Comparison of ENCODE assay signal across 8 mouse cellular contexts in genomic region chr11:109721781-109722446, GRCm38 (mm10). TPM values are rescaled to one million over a fixed set of nuclear protein-coding genes. Genes with fewer than 3 reads are reported as not detected.
DNase-seq lines count a peak whose midpoint lies in the region; ATAC-seq lines count a peak whose summit lies in the region.

Fam20a (minus strand) TSS chr11:109722279.

- peak; percentile 69 for DNase-seq in Muller cell, postnatal 12 days (ENCODE audit: inconsistent ontology term)
- peak; percentile 52 for DNase-seq in heart, postnatal 25 days (ENCODE audit: low spot score)
- peak; percentile 63 to 74 for DNase-seq in kidney, postnatal 4 days
- DNase-seq in neural tube, embryonic 11.5 days (ENCODE audit: low spot score), result peak; percentile 51
- DNase-seq in urinary bladder, postnatal 36 days (ENCODE audit: low spot score in 2 of 2), result peak; percentile 26 to 66

- intact Hi-C loops in heart, postnatal 25 days (cut with DNase I), result loop anchor here (2.0 to 5.0 kb wide), 2 partner anchors 47 to 70 kb away; no protein-coding TSS in a partner anchor

- peak within 1 kb of the TSS; percentile 47 for H3K9ac ChIP-seq in forebrain, embryonic 15.5 days (replicated peaks)
- H3K9ac ChIP-seq in liver, embryonic 15.5 days, result peak within 1 kb of the TSS; percentile 46
- peak within 1 kb of the TSS; percentile 37 for H3K9ac ChIP-seq in neural tube, embryonic 11.5 days (ENCODE audit: low read length)

- H3K27me3 ChIP-seq in forebrain, embryonic 15.5 days, result peaks cover 8% of the 10 kb centered on the region; the same call in 1 of the 2 replicates
- H3K27me3 ChIP-seq in liver, embryonic 15.5 days, result peaks cover 33% of the 10 kb centered on the region
- H3K27me3 ChIP-seq in neural tube, embryonic 11.5 days (ENCODE audit: control insufficient read depth, insufficient read depth, low read length), result peaks cover 15% of the 10 kb centered on the region; the same call in 1 of the 2 replicates

- peak within 1 kb of the TSS; percentile 46 for H3K4me3 ChIP-seq in forebrain, embryonic 15.5 days
- H3K4me3 ChIP-seq in liver, embryonic 15.5 days (replicated peaks), result peak within 1 kb of the TSS; percentile 51
- H3K4me3 ChIP-seq in neural tube, embryonic 11.5 days (ENCODE audit: low read depth, low read length), result peak within 1 kb of the TSS; percentile 43

- H3K27ac ChIP-seq in forebrain, embryonic 15.5 days (replicated peaks), result no peak within 1 kb of the TSS
- H3K27ac ChIP-seq in liver, embryonic 15.5 days (replicated peaks), result peak within 1 kb of the TSS; percentile 86
- H3K27ac ChIP-seq in neural tube, embryonic 11.5 days (ENCODE audit: low read depth, low read length), result no peak within 1 kb of the TSS

- peaks cover 34% of the 10 kb centered on the region for H3K4me1 ChIP-seq in forebrain, embryonic 15.5 days
- H3K4me1 ChIP-seq in liver, embryonic 15.5 days (replicated peaks), result no peaks in the 10 kb centered on the region
- peaks cover 7% of the 10 kb centered on the region; the same call in 1 of the 2 replicates for H3K4me1 ChIP-seq in neural tube, embryonic 11.5 days (ENCODE audit: control insufficient read depth, insufficient read depth, low read length)

- H3K4me2 ChIP-seq in forebrain, embryonic 15.5 days (replicated peaks), result peak within 1 kb of the TSS; percentile 94
- peak within 1 kb of the TSS; percentile 54 for H3K4me2 ChIP-seq in liver, embryonic 15.5 days
- H3K4me2 ChIP-seq in neural tube, embryonic 11.5 days (ENCODE audit: low read depth), result peak within 1 kb of the TSS; percentile 96

- no peaks in the 10 kb centered on the region for H3K9me3 ChIP-seq in forebrain, embryonic 15.5 days
- no peaks in the 10 kb centered on the region for H3K9me3 ChIP-seq in liver, embryonic 15.5 days (replicated peaks)
- no peaks in the 10 kb centered on the region for H3K9me3 ChIP-seq in neural tube, embryonic 11.5 days (ENCODE audit: control insufficient read depth, low read length)

- no peaks in the 10 kb centered on the region for H3K36me3 ChIP-seq in forebrain, embryonic 15.5 days
- no peaks in the 10 kb centered on the region for H3K36me3 ChIP-seq in liver, embryonic 15.5 days (replicated peaks)
- H3K36me3 ChIP-seq in neural tube, embryonic 11.5 days (ENCODE audit: control insufficient read depth, insufficient read depth, low read length), result no peaks in the 10 kb centered on the region

- WGBS in forebrain, embryonic 15.5 days, result under 1% methylated on average over 31 of the region's 31 CpGs
- WGBS in liver, embryonic 15.5 days (ENCODE audit: insufficient replicate concordance), result 1% methylated on average over 31 of the region's 31 CpGs
- 2% methylated on average over 30 of the region's 31 CpGs for WGBS in neural tube, embryonic 11.5 days

- 0 out of 2 replicates have a peak, but pooled peaks have one; percentile 31 for ATAC-seq in cerebellum, adult (ENCODE audit: insufficient number of reproducible peaks, low FRiP score, low TSS enrichment)
- ATAC-seq in forebrain, embryonic 15.5 days (replicated peaks), result peak; percentile 59
- peak; percentile 28; the same call in 1 of the 2 replicates for ATAC-seq in liver, embryonic 15.5 days (ENCODE audit: insufficient read depth)
- ATAC-seq in neural tube, embryonic 11.5 days (ENCODE audit: insufficient read depth, low FRiP score, low TSS enrichment), result peak; percentile 64

RNA-seq across cellular contexts. Expression of gene Fam20a, which starts in this region (rescaled TPM):
- polyA plus RNA-seq in forebrain, embryonic 15.5 days (2015; fragmentation: Nextera tagmentation; extraction: Ambion mirVana), result 1.7 and 1.8 TPM in 2 replicates
- 1 to 10 TPM; 4.3 to 4.9 TPM for total RNA-seq in heart, postnatal 25 days (2021)
- polyA plus RNA-seq in liver, embryonic 15.5 days (2015; fragmentation: Nextera tagmentation; extraction: Ambion mirVana), result 6.7 and 8.6 TPM in 2 replicates
- polyA plus RNA-seq in neural tube, embryonic 11.5 days (2014; fragmentation: Nextera tagmentation; extraction: Ambion mirVana), result 0.76 and 0.92 TPM in 2 replicates

Comparison
In these comparisons a context has a peak if more than half of its experiments do, and no peak if none do; other contexts are left out.
1. Peak in DNase-seq, ATAC-seq, H3K4me3 ChIP-seq, H3K9ac ChIP-seq and H3K4me2 ChIP-seq in neural tube, embryonic 11.5 days; RNA of the gene not detected or under 1 TPM.